Mouse (Mus musculus) embryonic fibroblast, embryonic 13.5 days (primary cell): ENCODE measurements around the gene Trp73. TPM values are rescaled to one million over a fixed set of nuclear protein-coding genes. Genes with fewer than 3 reads are reported as not detected.

Experiments
- H3K27ac ChIP-seq: 2 replicates; pipeline ENCODE4 v1.5.1; 2012; ENCODE audit warnings: low read length, control low read depth, inconsistent platforms; ENCODE audit not compliant: insufficient read depth
- H3K4me1 ChIP-seq: 2 replicates; pipeline ENCODE4 v1.6.1; 2011; ENCODE audit warnings: low read length; ENCODE audit not compliant: control insufficient read depth, insufficient read depth
- H3K4me3 ChIP-seq: 2 replicates; pipeline ENCODE4 v1.5.1; 2011; ENCODE audit warnings: mild to moderate bottlenecking, control low read depth, low read length; ENCODE audit not compliant: insufficient read depth
- CTCF ChIP-seq: IDR thresholded peaks from 2 replicates; pipeline ENCODE4 v1.5.1; 2011; ENCODE audit warnings: mild to moderate bottlenecking, control low read depth, low read length, moderate library complexity, borderline replicate concordance; ENCODE audit not compliant: insufficient read depth
- POLR2A ChIP-seq: IDR thresholded peaks from 2 replicates; pipeline ENCODE4 v1.6.1; 2011; ENCODE audit warnings: low read depth, mild to moderate bottlenecking, control low read depth, low read length, moderate library complexity
- polyA plus RNA-seq: library from polyadenylated mRNA; stranded (reverse); fragments of >200 nt; gene quantifications from 2 replicates; pipeline ENCODE4 v1.2.4, GENCODE M21; 2011; ENCODE audit warnings: low read depth; ENCODE audit not compliant: missing spikeins, insufficient read length

Gene Trp73
- polyA plus RNA-seq, 1 experiment, result not detected

DNA sequence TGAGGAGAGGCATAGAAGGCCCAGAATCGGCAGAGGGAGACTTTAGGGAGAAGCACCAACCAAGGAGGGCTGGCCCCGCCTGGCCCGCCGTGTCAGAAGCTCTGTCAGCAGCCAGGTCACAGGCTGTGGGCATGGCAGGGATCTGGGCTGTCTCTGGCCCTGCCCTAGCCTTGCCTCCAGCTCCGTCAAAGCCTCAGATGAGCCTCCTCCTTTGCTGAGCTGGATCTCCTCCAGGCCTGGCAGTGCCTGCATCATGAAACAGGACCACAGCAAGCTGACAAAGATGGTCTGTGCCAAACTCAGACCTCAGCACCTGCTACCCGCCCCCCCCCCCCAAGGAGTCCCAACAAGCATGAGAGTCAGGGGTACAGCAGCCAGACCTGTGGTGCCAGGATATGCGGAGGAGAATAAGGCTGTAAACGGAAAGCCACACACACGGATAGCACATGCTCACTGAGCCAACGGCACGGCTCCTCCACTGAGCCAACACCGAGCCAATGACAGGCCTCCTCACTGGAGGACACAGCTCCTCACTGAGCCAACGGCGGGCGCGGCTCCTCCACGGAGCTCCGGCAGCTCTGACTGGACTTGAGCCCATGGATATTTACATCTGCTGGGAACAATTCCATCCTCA, 30.7 kb downstream of the Trp73 start:
- no peak overlapping the region for H3K4me3 ChIP-seq
- H3K4me1 ChIP-seq, result no peaks in the 10 kb centered on the region
- H3K27ac ChIP-seq, result no peak overlapping the region
- TF ChIP-seq POLR2A, result no peak
- TF ChIP-seq CTCF, result no peak

DNA sequence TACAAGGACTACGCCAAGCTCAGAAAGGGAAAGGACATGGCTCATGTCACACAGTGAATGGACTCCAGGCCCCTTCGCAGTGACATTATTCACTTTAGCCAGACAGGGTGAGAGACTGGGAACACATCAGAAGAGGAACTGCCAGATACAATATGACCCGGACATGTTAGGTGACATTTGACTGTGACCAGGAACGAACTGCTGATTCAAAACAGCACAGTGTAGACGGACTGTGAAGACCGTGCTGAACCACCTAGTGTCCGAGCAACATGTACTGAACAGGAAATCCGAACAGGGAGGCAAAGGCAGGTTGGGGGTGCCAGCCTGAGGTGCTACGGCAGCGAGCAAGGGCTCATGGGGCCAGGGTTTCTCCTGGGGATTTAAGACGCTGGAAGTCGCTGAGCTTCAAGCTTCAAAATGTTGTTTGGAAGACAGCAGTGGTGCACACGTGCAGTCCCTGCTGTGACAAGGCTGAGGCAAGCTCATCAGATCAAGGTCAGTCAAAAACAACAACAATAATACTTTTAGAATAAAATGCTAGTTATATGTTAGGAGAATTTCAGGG, 33.4 kb downstream of the Trp73 start:
- Histone ChIP-seq H3K4me3 (no peak overlapping the region), H3K4me1 (no peaks in the 10 kb centered on the region)
- TF ChIP-seq CTCF (no peak), POLR2A (no peak)

DNA sequence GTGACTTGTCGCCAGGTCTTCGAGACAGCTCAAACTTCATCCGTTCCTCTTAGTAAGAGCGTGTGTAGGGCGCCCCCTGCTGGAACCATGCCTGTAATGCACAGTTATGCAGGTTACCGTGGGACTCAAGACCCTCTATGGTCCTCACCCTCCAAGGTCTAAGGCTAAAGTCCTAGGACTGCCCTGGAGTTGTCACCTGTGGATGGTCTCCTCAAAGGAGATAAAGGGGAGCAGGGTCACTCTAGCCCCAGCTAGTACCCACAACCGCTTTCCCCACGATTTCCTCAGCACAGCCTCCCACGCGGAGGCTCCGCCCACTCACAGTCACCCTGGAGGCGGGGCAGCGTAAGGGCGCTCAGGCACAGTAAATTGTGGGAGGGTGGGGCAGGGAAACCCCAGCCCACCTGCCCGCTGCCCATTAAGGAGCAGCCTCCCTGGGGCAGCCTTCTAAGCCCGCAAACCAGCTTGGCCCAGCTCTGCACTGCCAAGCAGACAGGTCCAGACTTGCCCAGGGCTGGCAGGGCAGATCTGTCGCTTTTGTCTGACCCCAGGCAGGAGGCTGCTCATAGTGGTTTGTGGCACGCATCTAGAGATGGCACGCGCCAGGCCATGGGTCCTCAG, 34.5 kb downstream of the Trp73 start:
- Histone ChIP-seq H3K4me1 (no peaks in the 10 kb centered on the region), H3K27ac (no peak overlapping the region), H3K4me3 (no peak overlapping the region)
- TF ChIP-seq POLR2A (no peak), CTCF (peak; percentile 69; the same call in 1 of the 2 replicates)

More for the DNA sequence above, 33.4 kb downstream of the Trp73 start:
- no peak overlapping the region for H3K27ac ChIP-seq

DNA sequence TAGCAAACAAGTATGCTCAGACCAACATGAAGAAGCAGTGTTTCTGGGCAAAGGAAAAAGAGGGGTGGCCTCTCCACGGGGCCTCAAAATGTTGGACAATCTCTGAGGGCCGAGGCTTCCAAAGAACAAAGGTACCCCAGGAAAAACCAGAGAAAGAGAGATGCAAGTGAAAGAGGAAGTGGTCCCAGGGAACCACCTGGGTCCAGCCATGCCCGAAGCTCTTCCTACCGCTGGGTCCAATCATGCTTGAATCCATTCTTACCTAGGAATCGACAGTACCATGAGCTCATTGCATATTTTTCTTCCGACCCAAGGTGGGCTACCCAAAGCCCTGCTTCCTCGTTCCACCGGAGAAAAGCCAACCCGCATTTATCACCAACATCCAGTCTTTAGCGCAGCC, 36.1 kb downstream of the Trp73 start:
- no peak overlapping the region for H3K27ac ChIP-seq
- no peak overlapping the region for H3K4me3 ChIP-seq
- TF ChIP-seq CTCF (no peak), POLR2A (no peak)
- no peaks in the 10 kb centered on the region for H3K4me1 ChIP-seq

- H3K27ac ChIP-seq, result no peak overlapping the region
- no peaks in the 10 kb centered on the region for H3K4me1 ChIP-seq
- TF ChIP-seq POLR2A, result no peak
- TF ChIP-seq CTCF, result no peak
- H3K4me3 ChIP-seq, result no peak overlapping the region
Measured at GRCm38 (mm10) chr4:154103386-154103785, 36.6 kb downstream of the Trp73 start.

DNA sequence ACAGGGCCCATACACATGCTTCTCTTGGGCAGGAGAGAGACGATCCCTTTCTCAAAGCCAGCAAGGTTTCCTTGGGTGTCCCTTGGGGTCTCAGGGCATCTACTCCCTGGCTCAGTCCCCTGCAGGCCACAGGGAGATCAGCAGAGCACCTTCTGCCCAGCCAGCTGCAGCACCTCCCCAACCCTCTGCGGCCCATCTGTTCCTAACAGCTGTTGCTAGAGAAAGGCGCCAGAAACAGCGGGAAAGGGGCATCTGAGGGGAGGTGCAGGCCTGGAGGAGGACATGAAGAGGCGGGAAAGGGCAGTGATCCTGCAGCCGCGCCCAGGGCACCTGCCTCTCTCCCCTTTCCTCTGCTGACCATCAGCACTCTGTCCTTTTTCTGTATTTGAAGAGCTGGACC, 40.6 kb downstream of the Trp73 start:
- Histone ChIP-seq H3K27ac (no peak overlapping the region), H3K4me1 (no peaks in the 10 kb centered on the region), H3K4me3 (no peak overlapping the region)
- no peak for TF ChIP-seq CTCF
- no peak for TF ChIP-seq POLR2A

DNA sequence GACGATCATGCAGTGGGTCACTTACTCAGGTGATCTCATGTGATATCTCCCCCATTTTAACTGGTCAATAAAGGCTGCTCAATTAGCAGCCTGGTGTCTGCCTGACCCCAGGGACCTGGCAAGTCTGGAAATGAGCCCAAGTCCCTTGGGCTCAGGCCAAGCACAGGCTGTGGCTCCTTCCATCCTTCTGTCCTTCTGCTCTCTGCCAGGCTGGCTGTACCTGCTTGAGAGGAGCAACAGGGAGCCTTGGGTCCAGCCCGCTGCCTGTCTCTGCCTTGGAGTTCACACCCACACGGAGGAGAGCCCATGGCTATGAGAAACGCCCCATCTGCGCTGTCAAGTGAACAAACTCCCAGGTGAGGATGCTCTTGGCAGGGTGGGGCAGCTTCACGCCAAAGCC, 43.9 kb downstream of the Trp73 start:
- Histone ChIP-seq H3K4me3 (no peak overlapping the region), H3K27ac (no peak overlapping the region), H3K4me1 (no peaks in the 10 kb centered on the region)
- TF ChIP-seq POLR2A (no peak), CTCF (no peak)

GRCm38 (mm10) chr4:154093210-154093609, 46.8 kb downstream of the Trp73 start:
- Histone ChIP-seq H3K27ac (no peak overlapping the region), H3K4me3 (no peak overlapping the region), H3K4me1 (no peaks in the 10 kb centered on the region)
- TF ChIP-seq CTCF (peak; percentile 61; the same call in 1 of the 2 replicates), POLR2A (no peak)

- H3K27ac ChIP-seq, result no peak overlapping the region
- TF ChIP-seq POLR2A (no peak), CTCF (no peak)
- no peak overlapping the region for H3K4me3 ChIP-seq
- H3K4me1 ChIP-seq, result no peaks in the 10 kb centered on the region
Measured at GRCm38 (mm10) chr4:154091356-154091755, 48.7 kb downstream of the Trp73 start.

- H3K4me1 ChIP-seq, result no peaks in the 10 kb centered on the region
- H3K4me3 ChIP-seq, result no peak overlapping the region
- TF ChIP-seq CTCF, result no peak
- TF ChIP-seq POLR2A, result no peak
- no peak overlapping the region for H3K27ac ChIP-seq
Measured at GRCm38 (mm10) chr4:154089205-154089604, 50.8 kb downstream of the Trp73 start.
